In the genomic region with DNA sequence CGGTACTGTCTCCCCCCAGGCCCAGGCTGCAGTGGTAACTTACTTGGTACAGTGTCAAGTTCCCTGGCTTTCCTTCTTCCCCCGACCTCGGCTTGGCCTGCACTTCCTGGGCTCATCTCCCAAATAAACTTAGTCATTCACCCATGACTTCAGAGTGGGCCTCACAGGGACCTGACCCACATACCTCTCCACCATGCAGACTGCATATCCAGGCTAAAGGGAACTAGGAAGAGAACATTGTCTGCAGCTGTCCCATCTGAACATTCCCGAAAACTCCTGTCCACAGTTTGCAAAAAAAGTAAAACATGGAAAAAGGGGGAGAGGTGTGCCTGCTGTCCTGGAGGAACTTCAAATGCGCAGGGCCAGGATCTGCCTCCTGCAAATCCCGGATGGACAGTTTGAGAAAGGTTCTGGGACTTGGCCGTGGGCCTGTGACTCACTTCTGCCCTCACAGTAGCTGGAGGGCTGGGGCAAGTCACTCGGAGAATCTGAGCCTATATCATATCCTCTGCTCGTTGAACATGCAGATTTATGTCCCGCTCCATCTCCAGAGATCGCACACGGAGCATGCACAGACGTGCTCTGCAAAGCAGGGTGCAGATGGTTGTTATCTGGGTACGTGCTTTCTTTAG, we compare ENCODE assay signal across 16 mouse cellular contexts.
DNase-seq lines count a peak whose midpoint lies in the region; ATAC-seq lines count a peak whose summit lies in the region.
"Had no signal": no experiment of that assay in that cellular context is flagged by ENCODE, and none has a peak within 500 bp of the region (broad histone marks: within the 10 kb centered on the region; RNA-seq: fewer than 3 reads in every experiment).

No protein-coding gene starts in this region.

- peak; percentile 30 for DNase-seq in adrenal gland, adult 2 months
- DNase-seq in adrenal gland, postnatal 25 days: no peak
- no peak for DNase-seq in kidney, postnatal 10 days
- DNase-seq in heart, adult 8-10 months (ENCODE audit: low spot score): peak; percentile 23
- no peak for DNase-seq in limb, embryonic 10.5 days (ENCODE audit: low spot score)
- DNase-seq in thymus, postnatal 25 days: no peak
- no peak for DNase-seq in thymus, postnatal 14 days
- DNase-seq: cerebellum, adult 9-11 months; liver; midbrain, embryonic 14.5 days; right cerebral cortex, postnatal 14 days had no signal

- peak; percentile 74 for ATAC-seq in kidney, embryonic 16.5 days (ENCODE audit: low FRiP score, low TSS enrichment)
- ATAC-seq: hindbrain, embryonic 16.5 days had no signal

- 24% methylated on average over 14 of the region's 14 CpGs for WGBS in kidney, embryonic 16.5 days
- WGBS in limb, embryonic 10.5 days: 75% methylated on average over 14 of the region's 14 CpGs

- H3K27ac ChIP-seq in kidney, embryonic 16.5 days (ENCODE audit: low read length): 0 out of 2 replicates have a peak overlapping the region, but pooled peaks have one; percentile 34
- H3K27ac ChIP-seq in limb, embryonic 10.5 days: peak overlapping the region; percentile 46; the same call in 1 of the 2 replicates
- H3K27ac ChIP-seq: embryonic facial prominence, embryonic 15.5 days; neural tube, embryonic 13.5 days had no signal

- peaks cover 11% of the 10 kb centered on the region for H3K4me1 ChIP-seq in kidney, embryonic 16.5 days (ENCODE audit: insufficient read depth, low read length)
- peaks cover 26% of the 10 kb centered on the region for H3K4me1 ChIP-seq in limb, embryonic 10.5 days

- 0 out of 2 replicates have a peak overlapping the region, but pooled peaks have one; percentile 22 for H3K9ac ChIP-seq in kidney, embryonic 16.5 days (replicated peaks; ENCODE audit: low read length)
- H3K9ac ChIP-seq: embryonic facial prominence, embryonic 15.5 days; neural tube, embryonic 13.5 days had no signal

- no peaks in the 10 kb centered on the region for H3K36me3 ChIP-seq in kidney, embryonic 16.5 days (ENCODE audit: insufficient read depth, low read length)
- no peaks in the 10 kb centered on the region for H3K36me3 ChIP-seq in limb, embryonic 10.5 days
- H3K36me3 ChIP-seq: embryonic facial prominence, embryonic 15.5 days; G1E; neural tube, embryonic 13.5 days had no signal

- H3K4me3 ChIP-seq in kidney, embryonic 16.5 days (ENCODE audit: low read length): no peak overlapping the region
- no peak overlapping the region for H3K4me3 ChIP-seq in limb, embryonic 10.5 days
- H3K4me3 ChIP-seq: embryonic facial prominence, embryonic 15.5 days; neural tube, embryonic 13.5 days had no signal

- no peaks in the 10 kb centered on the region for H3K9me3 ChIP-seq in kidney, embryonic 16.5 days (ENCODE audit: low read length)
- no peaks in the 10 kb centered on the region for H3K9me3 ChIP-seq in limb, embryonic 10.5 days (replicated peaks)
- H3K9me3 ChIP-seq: embryonic facial prominence, embryonic 15.5 days; neural tube, embryonic 13.5 days had no signal

- H3K27me3 ChIP-seq in kidney, embryonic 16.5 days (ENCODE audit: insufficient read depth, low read length): no peaks in the 10 kb centered on the region
- 0 out of 2 replicates have a peak, but pooled peaks cover 3% of the 10 kb centered on the region for H3K27me3 ChIP-seq in limb, embryonic 10.5 days (ENCODE audit: low read depth, poor library complexity, severe bottlenecking)
- H3K27me3 ChIP-seq: embryonic facial prominence, embryonic 15.5 days; neural tube, embryonic 13.5 days had no signal

- no peak overlapping the region for H3K4me2 ChIP-seq in kidney, embryonic 16.5 days (replicated peaks; ENCODE audit: low read depth, low read length)
- H3K4me2 ChIP-seq: embryonic facial prominence, embryonic 15.5 days; neural tube, embryonic 13.5 days had no signal

Comparison
In these comparisons a context has a peak if more than half of its experiments do, and no peak if none do; other contexts are left out.
1. DNase-seq: peak in adrenal gland, adult 2 months (single experiment) and heart, adult 8-10 months (single experiment); none in adrenal gland, postnatal 25 days (single experiment), kidney, postnatal 10 days (single experiment), limb, embryonic 10.5 days (single experiment), thymus, postnatal 25 days (single experiment) and thymus, postnatal 14 days (single experiment).